Mouse (Mus musculus): ENCODE results near the gene 1810009A15Rik.
"Not testable (repeated sequence)": the region's sequence is repeated elsewhere in the genome, so short reads cannot be mapped to it uniquely, and the experiment has no call there.

DNA sequence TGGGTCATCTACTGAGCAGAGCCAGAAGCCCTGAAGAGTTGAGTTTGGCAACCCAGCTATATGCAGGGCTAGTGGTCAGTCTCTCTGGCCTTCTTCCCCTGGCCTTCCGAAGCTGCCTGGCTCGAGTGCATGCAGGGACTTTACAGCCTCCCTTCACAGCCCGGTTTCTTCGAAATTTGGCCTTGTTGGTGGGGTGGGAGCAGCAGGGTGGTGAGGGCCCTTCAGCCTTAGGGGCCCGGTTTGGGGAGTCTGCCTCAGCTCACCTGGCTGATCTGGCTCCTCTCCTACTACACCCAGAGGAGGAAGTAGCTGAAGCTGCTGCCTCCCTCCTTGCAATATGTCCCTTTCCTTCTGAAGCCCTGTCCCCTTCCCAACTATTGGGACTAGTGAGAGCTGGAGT, 7.6 kb downstream of the 1810009A15Rik start:
- not testable (repeated sequence) for TF ChIP-seq GATA1 (IDR thresholded peaks at IDR 0.05; ENCODE audit: borderline replicate concordance, low read length); FLI1 (IDR thresholded peaks at IDR 0.05; ENCODE audit: low read length)

All from megakaryocyte, embryonic 14.5 days (primary cell).